Mouse (Mus musculus): ENCODE data around the gene Chd5. TPM values are rescaled to one million over a fixed set of nuclear protein-coding genes. Genes with fewer than 3 reads are reported as not detected.

The Chd5 gene
- polyA plus RNA-seq, 1 experiment from 2014 or later = 26.0 TPM

GRCm38 (mm10) chr4:152424341-152424740 is 85.9 kb downstream of the Chd5 start:
- 43% methylated on average over 4 of the region's 4 CpGs for WGBS
- no peak overlapping the region for H3K9ac ChIP-seq
- no peak for ATAC-seq (ENCODE audit: low read depth)
- no peaks in the 10 kb centered on the region for H3K9me3 ChIP-seq
- H3K27me3 ChIP-seq = no peaks in the 10 kb centered on the region
- no peaks in the 10 kb centered on the region for H3K36me3 ChIP-seq
- H3K4me3 ChIP-seq = no peak overlapping the region
- H3K4me1 ChIP-seq (replicated peaks) = peaks cover 15% of the 10 kb centered on the region
- H3K27ac ChIP-seq (replicated peaks) = no peak overlapping the region
- H3K4me2 ChIP-seq = no peak overlapping the region

GRCm38 (mm10) chr4:152424922-152425321 is 86.5 kb downstream of the Chd5 start:
- no peak overlapping the region for H3K4me3 ChIP-seq
- WGBS = 69% methylated on average over 5 of the region's 5 CpGs
- H3K27ac ChIP-seq (replicated peaks) = no peak overlapping the region
- H3K4me2 ChIP-seq = no peak overlapping the region
- no peak overlapping the region for H3K9ac ChIP-seq
- no peaks in the 10 kb centered on the region for H3K36me3 ChIP-seq
- H3K27me3 ChIP-seq = no peaks in the 10 kb centered on the region
- H3K4me1 ChIP-seq (replicated peaks) = peaks cover 15% of the 10 kb centered on the region
- ATAC-seq (ENCODE audit: low read depth) = no peak
- no peaks in the 10 kb centered on the region for H3K9me3 ChIP-seq

- no peak for ATAC-seq (ENCODE audit: low read depth)
- H3K27me3 ChIP-seq = no peaks in the 10 kb centered on the region
- no peaks in the 10 kb centered on the region for H3K9me3 ChIP-seq
- peaks cover 15% of the 10 kb centered on the region for H3K4me1 ChIP-seq (replicated peaks)
- peak overlapping the region; percentile 43 for H3K27ac ChIP-seq (replicated peaks)
- H3K4me2 ChIP-seq = no peak overlapping the region
- H3K9ac ChIP-seq = peak overlapping the region; percentile 45; the same call in 1 of the 2 replicates
- H3K4me3 ChIP-seq = no peak overlapping the region
- WGBS = 58% methylated on average over 8 of the region's 8 CpGs
- no peaks in the 10 kb centered on the region for H3K36me3 ChIP-seq
Observed at GRCm38 (mm10) chr4:152428259-152428658, 89.8 kb downstream of the Chd5 start.

GRCm38 (mm10) chr4:152432308-152432707 is 93.9 kb downstream of the Chd5 start:
- H3K36me3 ChIP-seq = no peaks in the 10 kb centered on the region
- no peak overlapping the region for H3K4me2 ChIP-seq
- H3K27ac ChIP-seq (replicated peaks) = no peak overlapping the region
- H3K9me3 ChIP-seq = no peaks in the 10 kb centered on the region
- 61% methylated on average over 5 of the region's 5 CpGs for WGBS
- peaks cover 21% of the 10 kb centered on the region for H3K4me1 ChIP-seq (replicated peaks)
- ATAC-seq (ENCODE audit: low read depth) = no peak
- no peak overlapping the region for H3K4me3 ChIP-seq
- 0 out of 2 replicates have a peak, but pooled peaks cover 7% of the 10 kb centered on the region for H3K27me3 ChIP-seq
- no peak overlapping the region for H3K9ac ChIP-seq

- H3K27ac ChIP-seq (replicated peaks) = no peak overlapping the region; the same call in 1 of the 2 replicates
- peak overlapping the region; percentile 24 for H3K4me3 ChIP-seq
- peaks cover 7% of the 10 kb centered on the region for H3K4me1 ChIP-seq (replicated peaks)
- H3K4me2 ChIP-seq = peak overlapping the region; percentile 60
- H3K27me3 ChIP-seq = 0 out of 2 replicates have a peak, but pooled peaks cover 7% of the 10 kb centered on the region
- 1% methylated on average over 9 of the region's 9 CpGs for WGBS
- peak; percentile 95 for ATAC-seq (ENCODE audit: low read depth)
- H3K36me3 ChIP-seq = no peaks in the 10 kb centered on the region
- peak overlapping the region; percentile 51 for H3K9ac ChIP-seq
- no peaks in the 10 kb centered on the region for H3K9me3 ChIP-seq
Observed at GRCm38 (mm10) chr4:152434836-152435235, 96.4 kb downstream of the Chd5 start.

- Histone ChIP-seq H3K9ac (peak overlapping the region; percentile 51), H3K36me3 (no peaks in the 10 kb centered on the region), H3K4me1 (replicated peaks) (peaks cover 7% of the 10 kb centered on the region), H3K9me3 (no peaks in the 10 kb centered on the region), H3K27ac (replicated peaks) (no peak overlapping the region; the same call in 1 of the 2 replicates), H3K4me2 (peak overlapping the region; percentile 60), H3K4me3 (peak overlapping the region; percentile 24), H3K27me3 (0 out of 2 replicates have a peak, but pooled peaks cover 7% of the 10 kb centered on the region)
- WGBS = 9% methylated on average over 10 of the region's 10 CpGs
- peak; percentile 73 for ATAC-seq (ENCODE audit: low read depth)
Observed at GRCm38 (mm10) chr4:152435255-152435654, 96.8 kb downstream of the Chd5 start.

Other genes starting within 250 kb of the Chd5 start
- 0.84 and 1.8 TPM in 2 replicates for gene Tnfrsf25, start 222.7 kb upstream of the Chd5 start, polyA plus RNA-seq (2015; fragmentation: Nextera tagmentation; extraction: Ambion mirVana)
- gene Espn, start 186.3 kb upstream of the Chd5 start, polyA plus RNA-seq (2015; fragmentation: Nextera tagmentation; extraction: Ambion mirVana) = 0.21 and 0.51 TPM in 2 replicates
- gene Hes2, start 179.8 kb upstream of the Chd5 start, polyA plus RNA-seq (2015; fragmentation: Nextera tagmentation; extraction: Ambion mirVana) = 0.13 and 0.15 TPM in 2 replicates
- 316 and 346 TPM in 2 replicates for gene Acot7, start 160.5 kb upstream of the Chd5 start, polyA plus RNA-seq (2015; fragmentation: Nextera tagmentation; extraction: Ambion mirVana)
- 10.7 and 11.8 TPM in 2 replicates for gene Gpr153, start 64.4 kb upstream of the Chd5 start, polyA plus RNA-seq (2015; fragmentation: Nextera tagmentation; extraction: Ambion mirVana)
- 0.24 and 0.26 TPM in 2 replicates for gene Hes3, start 47.0 kb upstream of the Chd5 start, polyA plus RNA-seq (2015; fragmentation: Nextera tagmentation; extraction: Ambion mirVana)
- 17.9 and 21.7 TPM in 2 replicates for gene Icmt, start 41.4 kb upstream of the Chd5 start, polyA plus RNA-seq (2015; fragmentation: Nextera tagmentation; extraction: Ambion mirVana)
- gene Rnf207, start 19.7 kb upstream of the Chd5 start, polyA plus RNA-seq (2015; fragmentation: Nextera tagmentation; extraction: Ambion mirVana) = 6.3 and 10.4 TPM in 2 replicates
- 198 and 217 TPM in 2 replicates for gene Rpl22, start 12.9 kb upstream of the Chd5 start, polyA plus RNA-seq (2015; fragmentation: Nextera tagmentation; extraction: Ambion mirVana)
- gene Nphp4, start 138.1 kb downstream of the Chd5 start, polyA plus RNA-seq (2015; fragmentation: Nextera tagmentation; extraction: Ambion mirVana) = 4.9 and 5.4 TPM in 2 replicates
- gene Kcnab2, start 139.2 kb downstream of the Chd5 start, polyA plus RNA-seq (2015; fragmentation: Nextera tagmentation; extraction: Ambion mirVana) = 29.3 and 32.6 TPM in 2 replicates

Measured in neural tube, embryonic 13.5 days (tissue).